Mouse (Mus musculus) urinary bladder, postnatal 10 days (tissue): ENCODE data around the gene Bdh1.

Experiments used
- DNase-seq: peaks from one replicate; pipeline ENCODE4 v3.0.0; 2022; ENCODE audit warnings: low spot score

The Bdh1 gene

DNA sequence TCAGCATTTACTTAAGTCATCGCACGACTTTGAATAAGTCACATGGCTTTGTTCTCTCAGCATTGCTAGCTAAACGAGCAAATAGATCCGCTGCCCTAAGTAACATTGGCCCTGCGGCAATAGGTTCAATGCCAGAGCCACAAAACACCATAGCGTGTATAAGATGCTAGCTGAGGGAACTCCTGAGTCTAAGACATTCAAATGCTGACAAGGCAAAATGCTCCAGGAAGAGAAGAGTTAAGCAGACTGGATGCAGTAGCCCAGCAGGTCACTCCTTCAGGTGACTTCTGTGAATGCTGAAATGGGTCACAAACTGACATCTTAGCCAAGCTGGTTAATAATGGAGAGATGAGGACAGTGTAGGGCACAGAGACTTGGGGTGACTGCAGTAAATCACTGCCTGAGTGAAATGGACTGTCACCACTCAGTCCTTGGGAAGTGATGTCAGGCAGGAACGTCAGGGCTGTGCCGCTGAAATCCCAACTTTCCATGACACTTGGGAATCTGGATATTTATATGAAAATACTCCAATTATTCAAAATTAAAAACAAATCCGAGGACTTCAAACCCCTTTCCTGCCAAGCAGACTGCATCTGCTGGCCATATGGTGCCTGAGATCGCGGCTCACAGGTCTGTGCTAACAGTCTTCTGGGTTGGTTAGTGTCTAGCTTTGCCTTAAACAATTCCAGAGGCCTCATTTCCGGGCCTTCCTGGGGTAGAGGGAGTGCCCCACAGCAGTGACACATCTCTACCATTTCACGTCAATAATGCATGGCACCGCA lies 79.1 kb downstream of the Bdh1 start:
- no peak for DNase-seq

DNA sequence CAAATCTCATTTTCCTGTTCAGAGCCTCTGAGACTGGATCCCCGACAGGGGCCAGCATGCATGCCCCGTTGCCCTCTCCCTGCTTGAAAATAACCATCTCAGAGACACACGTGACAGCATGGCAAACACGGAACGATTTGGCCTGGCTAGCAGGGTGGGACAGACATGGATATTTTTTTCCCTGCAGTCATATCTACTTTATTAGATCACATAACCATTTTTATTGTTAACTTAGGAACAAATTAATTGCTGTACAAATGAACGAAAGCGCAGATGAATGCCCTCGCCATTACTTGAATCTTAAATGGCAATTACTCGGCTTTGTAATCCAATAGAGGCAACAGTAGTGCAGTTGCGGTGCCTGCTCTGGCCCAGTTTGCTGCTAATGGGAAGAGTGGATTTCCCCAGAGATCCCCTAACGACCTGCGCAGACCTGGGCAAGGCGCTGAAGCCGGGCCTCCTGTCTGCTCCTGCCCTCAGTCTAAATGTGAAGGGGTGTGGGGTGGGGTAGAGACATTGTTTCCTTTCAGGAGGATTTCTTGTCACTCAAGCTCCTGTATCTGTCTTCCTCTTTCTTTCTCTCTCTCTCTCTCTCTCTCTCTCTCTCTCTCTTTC lies 79.8 kb downstream of the Bdh1 start:
- DNase-seq, result no peak

DNA sequence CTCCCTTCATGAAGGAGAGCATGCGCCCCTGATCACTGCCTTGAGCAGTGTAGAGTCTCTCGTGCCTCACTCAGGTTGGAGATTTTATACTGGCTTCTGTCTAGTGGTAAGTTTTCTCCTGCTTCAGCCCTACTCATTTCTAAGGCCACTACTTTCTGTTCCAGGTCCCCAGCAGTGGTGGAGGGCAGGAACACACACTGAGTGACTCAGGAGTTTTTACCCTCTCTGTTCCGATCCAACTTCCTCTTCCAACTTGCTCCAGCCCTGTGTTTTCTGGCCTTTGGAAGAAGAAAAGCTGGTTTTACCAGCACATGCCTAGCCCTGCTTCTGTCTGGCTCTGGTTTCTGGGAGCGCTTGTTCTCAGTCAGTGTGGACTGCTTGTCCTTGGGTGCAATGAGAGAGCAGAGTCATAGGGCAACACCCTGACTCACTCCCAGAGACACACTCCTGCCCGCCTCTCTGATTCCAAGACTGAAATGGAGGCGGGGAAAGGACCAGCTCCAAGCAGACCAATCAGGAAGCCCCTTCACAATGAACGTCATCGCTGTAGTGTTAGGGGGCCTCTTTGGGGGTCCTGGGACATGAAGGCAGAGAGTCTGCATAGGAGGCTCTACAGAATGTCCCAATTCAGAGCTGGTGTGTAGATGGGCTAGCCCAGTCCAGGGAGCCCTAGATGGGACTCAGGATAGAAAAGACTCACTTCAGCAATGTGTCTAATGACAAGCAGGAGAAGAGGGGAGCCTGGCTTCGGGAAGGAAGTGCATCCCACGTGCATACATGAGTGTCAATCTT lies 84.8 kb downstream of the Bdh1 start:
- no peak for DNase-seq

DNA sequence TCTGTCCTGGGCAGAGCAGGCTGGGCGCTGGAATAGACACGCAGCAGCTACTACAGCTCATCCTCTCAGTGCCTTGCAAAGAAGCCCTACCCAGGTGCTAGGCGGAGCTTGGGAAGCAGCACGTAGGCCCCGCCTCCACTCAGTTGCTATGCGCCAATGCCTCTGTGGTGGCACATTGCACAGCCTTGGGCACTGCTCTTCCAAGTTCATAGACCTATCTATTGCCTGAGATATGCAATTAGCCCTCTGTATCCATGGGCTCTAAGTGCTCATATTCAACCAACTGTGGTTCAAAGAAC lies 85.3 kb downstream of the Bdh1 start:
- no peak for DNase-seq

DNA sequence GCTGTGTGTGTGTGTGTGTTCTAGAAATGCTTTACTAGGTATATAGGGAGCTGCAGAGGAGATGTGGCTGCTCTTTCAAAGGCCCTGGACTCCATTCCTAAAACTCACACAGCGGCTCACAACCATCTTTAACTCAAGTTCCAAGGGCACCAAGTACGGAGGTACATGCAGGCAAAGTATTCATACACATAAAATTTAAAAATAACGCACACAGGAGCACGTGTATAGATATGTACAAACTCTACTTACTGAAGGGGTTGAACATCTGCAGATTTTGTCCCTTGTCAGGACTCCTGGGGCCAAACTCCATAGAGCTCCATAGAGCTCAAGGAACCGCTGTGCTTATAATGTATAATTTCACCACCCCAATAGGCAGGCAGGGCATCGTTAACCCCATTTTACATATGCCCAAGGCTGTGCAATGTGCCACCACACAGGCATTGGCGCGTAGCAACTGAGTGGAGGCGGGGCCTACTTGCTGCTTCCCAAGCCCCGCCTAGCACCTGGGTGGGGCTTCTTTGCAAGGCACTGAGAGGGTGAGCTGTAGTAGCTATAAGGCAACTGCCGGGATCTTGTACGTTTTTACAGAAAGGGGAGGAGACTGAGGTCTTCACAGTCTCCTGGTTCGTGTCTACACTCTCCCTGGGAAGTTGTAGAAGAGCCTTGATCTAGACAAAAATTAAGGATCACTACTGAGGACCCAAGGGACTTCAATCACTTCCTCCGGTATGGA lies 85.9 kb downstream of the Bdh1 start:
- DNase-seq, result no peak
